Comparison of ENCODE assay signal across 8 mouse cellular contexts in genomic region chr13:33995197-33995596, GRCm38 (mm10). TPM values are rescaled to one million over a fixed set of nuclear protein-coding genes. Genes with fewer than 3 reads are reported as not detected.
DNase-seq lines count a peak whose midpoint lies in the region; ATAC-seq lines count a peak whose summit lies in the region.

No protein-coding gene starts in this region.

- 17% methylated on average over 1 of the region's 1 CpGs for WGBS in heart, embryonic 11.5 days (ENCODE audit: insufficient replicate concordance)
- 25% methylated on average over 1 of the region's 1 CpGs for WGBS in midbrain, embryonic 10.5 days

- no peak for ATAC-seq in heart, embryonic 11.5 days (replicated peaks; ENCODE audit: insufficient number of reproducible peaks, low FRiP score, low TSS enrichment)
- ATAC-seq in frontal cortex, adult (ENCODE audit: low TSS enrichment), result peak; percentile 93

- H3K27ac ChIP-seq in heart, embryonic 11.5 days (ENCODE audit: low read depth, low read length), result no peak overlapping the region
- no peak overlapping the region for H3K27ac ChIP-seq in midbrain, embryonic 10.5 days (replicated peaks)

- H3K4me2 ChIP-seq in heart, embryonic 11.5 days, result no peak overlapping the region

- no peak overlapping the region for H3K9ac ChIP-seq in heart, embryonic 11.5 days (ENCODE audit: low read depth, low read length)

- no peak overlapping the region for H3K4me3 ChIP-seq in heart, embryonic 11.5 days (ENCODE audit: low read depth, low read length)
- no peak overlapping the region for H3K4me3 ChIP-seq in midbrain, embryonic 10.5 days

- DNase-seq in heart, adult 11 months, result peak; percentile 94
- peak; percentile 72 to 77 for DNase-seq in cerebellum, adult 18-20 months
- peak; percentile 63 for DNase-seq in hindlimb bud, embryonic 11.5 days (ENCODE audit: extremely low spot score, low read depth, low spot score)
- peak; percentile 68 to 74 for DNase-seq in left cerebral cortex, adult 18-20 months (ENCODE audit: low spot score in 2 of 2)
- peak; percentile 58 for DNase-seq in midbrain, embryonic 10.5 days (ENCODE audit: low spot score)
- peak; percentile 20 to 68 for DNase-seq in spleen, adult 18-20 months

- H3K4me1 ChIP-seq in heart, embryonic 11.5 days (ENCODE audit: control insufficient read depth, insufficient read depth, low read length), result no peaks in the 10 kb centered on the region
- no peaks in the 10 kb centered on the region for H3K4me1 ChIP-seq in midbrain, embryonic 10.5 days

- no peaks in the 10 kb centered on the region for H3K9me3 ChIP-seq in heart, embryonic 11.5 days (replicated peaks; ENCODE audit: control insufficient read depth, low read length)
- no peaks in the 10 kb centered on the region for H3K9me3 ChIP-seq in midbrain, embryonic 10.5 days (replicated peaks)

- no peaks in the 10 kb centered on the region for H3K27me3 ChIP-seq in heart, embryonic 11.5 days (ENCODE audit: control insufficient read depth, insufficient read depth, low read length)
- H3K27me3 ChIP-seq in midbrain, embryonic 10.5 days (ENCODE audit: low read depth, poor library complexity, severe bottlenecking), result no peaks in the 10 kb centered on the region

- H3K36me3 ChIP-seq in heart, embryonic 11.5 days (ENCODE audit: control insufficient read depth, insufficient read depth, low read length), result no peaks in the 10 kb centered on the region
- H3K36me3 ChIP-seq in midbrain, embryonic 10.5 days, result 0 out of 2 replicates have a peak, but pooled peaks cover 3% of the 10 kb centered on the region

RNA-seq across cellular contexts. Expression of gene Ripk1, which starts 7.0 kb away (rescaled TPM):
- polyA plus RNA-seq in heart, embryonic 11.5 days (2014; fragmentation: Nextera tagmentation; extraction: Ambion mirVana), result 11.2 and 11.6 TPM in 2 replicates
- 1 to 10 TPM; 5.2 to 5.8 TPM for total RNA-seq in left cerebral cortex, adult 18-20 months (2021)
- polyA plus RNA-seq in midbrain, embryonic 10.5 days (2016; fragmentation: Nextera tagmentation; extraction: Ambion mirVana), result 6.8 and 7.7 TPM in 2 replicates

RNA-seq across cellular contexts. Expression of gene Serpinb6a, which starts 7.4 kb away (rescaled TPM):
- polyA plus RNA-seq in heart, embryonic 11.5 days (2014; fragmentation: Nextera tagmentation; extraction: Ambion mirVana), result 45.0 and 45.6 TPM in 2 replicates
- 10 to 100 TPM; 39.4 to 40.8 TPM for total RNA-seq in left cerebral cortex, adult 18-20 months (2021)
- 27.6 and 30.6 TPM in 2 replicates for polyA plus RNA-seq in midbrain, embryonic 10.5 days (2016; fragmentation: Nextera tagmentation; extraction: Ambion mirVana)

RNA-seq across cellular contexts. Expression of gene Nqo2, which starts 30.7 kb away (rescaled TPM):
- 29.6 and 35.1 TPM in 2 replicates for polyA plus RNA-seq in heart, embryonic 11.5 days (2014; fragmentation: Nextera tagmentation; extraction: Ambion mirVana)
- 1 to 10 TPM; 6.2 to 6.7 TPM for total RNA-seq in left cerebral cortex, adult 18-20 months (2021)
- 21.6 and 22.3 TPM in 2 replicates for polyA plus RNA-seq in midbrain, embryonic 10.5 days (2016; fragmentation: Nextera tagmentation; extraction: Ambion mirVana)

RNA-seq across cellular contexts. Expression of gene Bphl, which starts 42.2 kb away (rescaled TPM):
- 42.4 and 44.8 TPM in 2 replicates for polyA plus RNA-seq in heart, embryonic 11.5 days (2014; fragmentation: Nextera tagmentation; extraction: Ambion mirVana)
- total RNA-seq in left cerebral cortex, adult 18-20 months (2021), result 10 to 100 TPM; 44.4 to 50.6 TPM
- polyA plus RNA-seq in midbrain, embryonic 10.5 days (2016; fragmentation: Nextera tagmentation; extraction: Ambion mirVana), result 31.6 and 31.8 TPM in 2 replicates

Comparison
In these comparisons a context has a peak if more than half of its experiments do, and no peak if none do; other contexts are left out.
1. DNase-seq: peak in every context shown above with its lines; median percentile 94 in heart, adult 11 months; 74 in cerebellum, adult 18-20 months; 71 in left cerebral cortex, adult 18-20 months; 63 in hindlimb bud, embryonic 11.5 days; 58 in midbrain, embryonic 10.5 days; 44 in spleen, adult 18-20 months.